Mouse (Mus musculus) heart, embryonic 11.5 days (tissue): ENCODE measurements around the gene Ctsa. TPM values are rescaled to one million over a fixed set of nuclear protein-coding genes. Genes with fewer than 3 reads are reported as not detected.
"Not testable (repeated sequence)": the region's sequence is repeated elsewhere in the genome, so short reads cannot be mapped to it uniquely, and the experiment has no call there.

Source experiments
- ATAC-seq: fragments of 200-750 bp; cut with Nextera tagmentation; replicated peaks from 2 replicates; pipeline ENCODE4 v1.8.0; 2017; ENCODE audit warnings: moderate library complexity; ENCODE audit not compliant: insufficient number of reproducible peaks, low FRiP score, low TSS enrichment
- H3K27ac ChIP-seq: fragments of 300-500 bp; sonication (generic); 2 replicates; pipeline ENCODE4 v1.5.1; 2014; ENCODE audit warnings: mild to moderate bottlenecking, low read depth, low read length
- H3K27me3 ChIP-seq: fragments of 300-500 bp; sonication (generic); 2 replicates; pipeline ENCODE4 v1.6.1; 2014; ENCODE audit warnings: mild to moderate bottlenecking, low read length, mixed read lengths; ENCODE audit not compliant: control insufficient read depth, insufficient read depth
- H3K36me3 ChIP-seq: fragments of 300-500 bp; sonication (generic); 2 replicates; pipeline ENCODE4 v1.6.1; 2014; ENCODE audit warnings: mild to moderate bottlenecking, low read length, moderate library complexity, mixed read lengths; ENCODE audit not compliant: control insufficient read depth, insufficient read depth
- H3K4me1 ChIP-seq: fragments of 300-500 bp; sonication (generic); 2 replicates; pipeline ENCODE4 v1.6.1; 2014; ENCODE audit warnings: low read length; ENCODE audit not compliant: control insufficient read depth, insufficient read depth
- H3K4me2 ChIP-seq: fragments of 300-500 bp; sonication (generic); 2 replicates; pipeline ENCODE4 v1.6.1; 2014; ENCODE audit warnings: mild to moderate bottlenecking, moderate library complexity
- H3K4me3 ChIP-seq: fragments of 300-500 bp; sonication (generic); 2 replicates; pipeline ENCODE4 v1.5.1; 2014; ENCODE audit warnings: low read depth, low read length
- H3K9ac ChIP-seq: fragments of 300-500 bp; sonication (generic); 2 replicates; pipeline ENCODE4 v1.6.1; 2014; ENCODE audit warnings: mild to moderate bottlenecking, low read depth, low read length, moderate library complexity
- H3K9me3 ChIP-seq: fragments of 300-500 bp; sonication (generic); replicated peaks from 2 replicates; pipeline ENCODE4 v1.6.1; 2016; ENCODE audit warnings: low read length; ENCODE audit not compliant: control insufficient read depth
- WGBS: fragments of 180-500 bp; shearing (Covaris S2); extraction: QIAGEN DNeasy Blood & Tissue Kit; methylation state at CpG from one replicate; pipeline ENCODE4 v1.1.7; 2014; ENCODE audit not compliant: insufficient replicate concordance; 5-methylcytosine and 5-hydroxymethylcytosine counted together
- polyA plus RNA-seq: library from polyadenylated mRNA; unstranded; fragments of >200 nt; fragmentation: Nextera tagmentation; extraction: Ambion mirVana; gene quantifications from 2 replicates; pipeline ENCODE4 v1.2.1, GENCODE M21; 2014

Ctsa gene
- polyA plus RNA-seq, 1 experiment from 2014 or later = 143 TPM

GRCm38 (mm10) chr2:164873621-164874020, 40.9 kb downstream of the Ctsa start:
- H3K9me3 ChIP-seq = no peaks in the 10 kb centered on the region
- H3K4me3 ChIP-seq = no peak overlapping the region
- no peaks in the 10 kb centered on the region for H3K36me3 ChIP-seq
- peaks cover 13% of the 10 kb centered on the region for H3K4me1 ChIP-seq
- 54% methylated on average over 3 of the region's 3 CpGs for WGBS
- H3K27ac ChIP-seq = peak overlapping the region; percentile 71
- ATAC-seq = no peak
- no peak overlapping the region for H3K9ac ChIP-seq
- no peaks in the 10 kb centered on the region for H3K27me3 ChIP-seq
- H3K4me2 ChIP-seq = no peak overlapping the region

- no peak overlapping the region for H3K4me3 ChIP-seq
- H3K4me2 ChIP-seq = no peak overlapping the region
- no peak for ATAC-seq
- H3K36me3 ChIP-seq = no peaks in the 10 kb centered on the region
- peaks cover 13% of the 10 kb centered on the region for H3K4me1 ChIP-seq
- H3K27ac ChIP-seq = peak overlapping the region; percentile 71
- WGBS = 15% methylated on average over 1 of the region's 1 CpGs
- H3K27me3 ChIP-seq = no peaks in the 10 kb centered on the region
- H3K9me3 ChIP-seq = no peaks in the 10 kb centered on the region
- H3K9ac ChIP-seq = 0 out of 2 replicates have a peak overlapping the region, but pooled peaks have one; percentile 28
Observed at GRCm38 (mm10) chr2:164874239-164874769, 41.6 kb downstream of the Ctsa start.

- H3K4me3 ChIP-seq, H3K9me3 ChIP-seq, H3K27me3 ChIP-seq, H3K27ac ChIP-seq, H3K4me2 ChIP-seq, H3K36me3 ChIP-seq, H3K9ac ChIP-seq, ATAC-seq: not testable (repeated sequence)
- 36% methylated on average over 2 of the region's 2 CpGs for WGBS
- peaks cover 13% of the 10 kb centered on the region for H3K4me1 ChIP-seq
Observed at GRCm38 (mm10) chr2:164875648-164876047, 43.0 kb downstream of the Ctsa start.

- 76% methylated on average over 11 of the region's 11 CpGs for WGBS
- H3K4me3 ChIP-seq, ATAC-seq: not testable (repeated sequence)
Observed at GRCm38 (mm10) chr2:164877376-164878215, 44.9 kb downstream of the Ctsa start.

GRCm38 (mm10) chr2:164878509-164879227, 46.0 kb downstream of the Ctsa start:
- Histone ChIP-seq H3K4me3 (peak overlapping the region; percentile 96), H3K4me2 (peak overlapping the region; percentile 97), H3K36me3 (no peaks in the 10 kb centered on the region), H3K9ac (peak overlapping the region; percentile 100), H3K27me3 (no peaks in the 10 kb centered on the region), H3K9me3 (no peaks in the 10 kb centered on the region), H3K4me1 (peaks cover 13% of the 10 kb centered on the region), H3K27ac (peak overlapping the region; percentile 100)
- WGBS = 1% methylated on average over 28 of the region's 28 CpGs
- peak; percentile 43; the same call in 1 of the 2 replicates for ATAC-seq

More at GRCm38 (mm10) chr2:164877376-164878215, 44.9 kb downstream of the Ctsa start:
- not testable (repeated sequence) for H3K36me3 ChIP-seq, H3K27me3 ChIP-seq, H3K9me3 ChIP-seq, H3K27ac ChIP-seq, H3K9ac ChIP-seq
- H3K4me1 ChIP-seq = peaks cover 13% of the 10 kb centered on the region
- H3K4me2 ChIP-seq = peak overlapping the region; percentile 97

- Histone ChIP-seq H3K27ac (peak within 1 kb of the TSS; percentile 100), H3K4me2 (peak within 1 kb of the TSS; percentile 97), H3K4me1 (peaks cover 7% of the 10 kb centered on the region), H3K4me3 (peak within 1 kb of the TSS; percentile 96), H3K27me3 (no peaks in the 10 kb centered on the region), H3K9me3 (no peaks in the 10 kb centered on the region), H3K9ac (peak within 1 kb of the TSS; percentile 100), H3K36me3 (peaks cover 3% of the 10 kb centered on the region)
- under 1% methylated on average over 36 of the region's 40 CpGs for WGBS
- peak; percentile 84 for ATAC-seq
Observed at GRCm38 (mm10) chr2:164879228-164879567, 46.5 kb downstream of the Ctsa start, which contains the start of gene Pcif1. Pcif1 (plus strand) TSS chr2:164879304.

- H3K36me3 ChIP-seq = peaks cover 3% of the 10 kb centered on the region
- H3K4me2 ChIP-seq = peak overlapping the region; percentile 97
- peak overlapping the region; percentile 96 for H3K4me3 ChIP-seq
- under 1% methylated on average over 56 of the region's 72 CpGs for WGBS
- peak; percentile 89 for ATAC-seq
- no peaks in the 10 kb centered on the region for H3K27me3 ChIP-seq
- no peaks in the 10 kb centered on the region for H3K9me3 ChIP-seq
- peaks cover 2% of the 10 kb centered on the region for H3K4me1 ChIP-seq
- H3K27ac ChIP-seq = peak overlapping the region; percentile 100
- H3K9ac ChIP-seq = peak overlapping the region; percentile 100
Observed at GRCm38 (mm10) chr2:164879568-164880277, 47.0 kb downstream of the Ctsa start.

- Histone ChIP-seq H3K9ac (no peak overlapping the region), H3K4me1 (no peaks in the 10 kb centered on the region), H3K27me3 (no peaks in the 10 kb centered on the region), H3K9me3 (no peaks in the 10 kb centered on the region), H3K4me2 (no peak overlapping the region), H3K36me3 (peaks cover 19% of the 10 kb centered on the region), H3K4me3 (no peak overlapping the region), H3K27ac (no peak overlapping the region)
- 91% methylated on average over 9 of the region's 9 CpGs for WGBS
- ATAC-seq = no peak
Observed at GRCm38 (mm10) chr2:164882619-164883018, 49.9 kb downstream of the Ctsa start.
